Mouse (Mus musculus): ENCODE measurements around the gene Lsm11. TPM values are rescaled to one million over a fixed set of nuclear protein-coding genes. Genes with fewer than 3 reads are reported as not detected.
A peak's percentile ranks its signal among the peaks of the same experiment; 100 is the strongest.

Gene Lsm11
- total RNA-seq, 2 experiments from 2014 or later = 31.0 to 33.3 TPM

- DNase-seq (ENCODE audit: low spot score in 2 of 2) = peak in 1 of 2 experiments; percentile 67
- intact Hi-C loops (cut with DNase I) = no loop called here
Observed at GRCm38 (mm10) chr11:45937478-45937877, 7.3 kb downstream of the Lsm11 start.

- DNase-seq (ENCODE audit: low spot score in 2 of 2) = no peak
- intact Hi-C loops (cut with DNase I) = no loop called here
Observed at GRCm38 (mm10) chr11:45932771-45933170, 12.0 kb downstream of the Lsm11 start.

- intact Hi-C loops (cut with DNase I) = no loop called here
- DNase-seq (ENCODE audit: low spot score in 2 of 2) = no peak
Observed at GRCm38 (mm10) chr11:45929541-45929940, 15.2 kb downstream of the Lsm11 start.

- no peak for DNase-seq (ENCODE audit: low spot score in 2 of 2)
- intact Hi-C loops (cut with DNase I) = loop anchor here (2.0 kb wide), 1 partner anchor 1317 kb away; no protein-coding TSS in a partner anchor
Observed at GRCm38 (mm10) chr11:45927456-45927855, 17.3 kb downstream of the Lsm11 start.

GRCm38 (mm10) chr11:45926640-45927082 lies 18.1 kb downstream of the Lsm11 start:
- DNase-seq (ENCODE audit: low spot score in 2 of 2) = peak; percentile 79 to 85
- intact Hi-C loops (cut with DNase I) = loop anchor here (1.0 to 2.0 kb wide), 2 partner anchors 1316 to 1340 kb away; no protein-coding TSS in a partner anchor

- intact Hi-C loops (cut with DNase I) = no loop called here
- DNase-seq (ENCODE audit: low spot score in 2 of 2) = no peak
Observed at GRCm38 (mm10) chr11:45925436-45925835, 19.3 kb downstream of the Lsm11 start.

- intact Hi-C loops (cut with DNase I) = no loop called here
- no peak for DNase-seq (ENCODE audit: low spot score in 2 of 2)
Observed at GRCm38 (mm10) chr11:45921480-45921898, 23.2 kb downstream of the Lsm11 start.

GRCm38 (mm10) chr11:45921026-45921425 lies 23.7 kb downstream of the Lsm11 start:
- intact Hi-C loops (cut with DNase I) = no loop called here
- no peak for DNase-seq (ENCODE audit: low spot score in 2 of 2)

GRCm38 (mm10) chr11:45918836-45919235 lies 25.9 kb downstream of the Lsm11 start:
- intact Hi-C loops (cut with DNase I) = no loop called here
- no peak for DNase-seq (ENCODE audit: low spot score in 2 of 2)

GRCm38 (mm10) chr11:45918018-45918417 lies 26.7 kb downstream of the Lsm11 start:
- intact Hi-C loops (cut with DNase I) = no loop called here
- no peak for DNase-seq (ENCODE audit: low spot score in 2 of 2)

- no peak for DNase-seq (ENCODE audit: low spot score in 2 of 2)
- intact Hi-C loops (cut with DNase I) = no loop called here
Observed at GRCm38 (mm10) chr11:45916196-45916595, 28.5 kb downstream of the Lsm11 start.

- DNase-seq (ENCODE audit: low spot score in 2 of 2) = no peak
- intact Hi-C loops (cut with DNase I) = no loop called here
Observed at GRCm38 (mm10) chr11:45910701-45911100, 34.0 kb downstream of the Lsm11 start.

- no peak for DNase-seq (ENCODE audit: low spot score in 2 of 2)
- intact Hi-C loops (cut with DNase I) = no loop called here
Observed at GRCm38 (mm10) chr11:45908894-45909293, 35.8 kb downstream of the Lsm11 start.

GRCm38 (mm10) chr11:45908070-45908469 lies 36.7 kb downstream of the Lsm11 start:
- DNase-seq (ENCODE audit: low spot score in 2 of 2) = no peak
- intact Hi-C loops (cut with DNase I) = no loop called here

- no peak for DNase-seq (ENCODE audit: low spot score in 2 of 2)
- intact Hi-C loops (cut with DNase I) = no loop called here
Observed at GRCm38 (mm10) chr11:45907301-45907700, 37.4 kb downstream of the Lsm11 start.

GRCm38 (mm10) chr11:45906109-45906786 lies 38.5 kb downstream of the Lsm11 start:
- intact Hi-C loops (cut with DNase I) = no loop called here
- no peak for DNase-seq (ENCODE audit: low spot score in 2 of 2)

- DNase-seq (ENCODE audit: low spot score in 2 of 2) = no peak
- intact Hi-C loops (cut with DNase I) = no loop called here
Observed at GRCm38 (mm10) chr11:45900233-45901015, 44.3 kb downstream of the Lsm11 start.

GRCm38 (mm10) chr11:45897392-45897791 lies 47.3 kb downstream of the Lsm11 start:
- intact Hi-C loops (cut with DNase I) = no loop called here
- peak in 1 of 2 experiments; percentile 48 for DNase-seq (ENCODE audit: low spot score in 2 of 2)

- DNase-seq (ENCODE audit: low spot score in 2 of 2) = no peak
- intact Hi-C loops (cut with DNase I) = no loop called here
Observed at GRCm38 (mm10) chr11:45892861-45893360, 51.8 kb downstream of the Lsm11 start.

- intact Hi-C loops (cut with DNase I) = no loop called here
Observed at GRCm38 (mm10) chr11:45890423-45890822, 54.3 kb downstream of the Lsm11 start.

GRCm38 (mm10) chr11:45889981-45890380 lies 54.8 kb downstream of the Lsm11 start:
- intact Hi-C loops (cut with DNase I) = loop anchor here (10.0 kb wide), 1 partner anchor 135 kb away; no protein-coding TSS in a partner anchor
- no peak for DNase-seq (ENCODE audit: low spot score in 2 of 2)

More at GRCm38 (mm10) chr11:45890423-45890822, 54.3 kb downstream of the Lsm11 start:
- no peak for DNase-seq (ENCODE audit: low spot score in 2 of 2)
